Mouse (Mus musculus): ENCODE measurements around the gene Ncoa7. TPM values are rescaled to one million over a fixed set of nuclear protein-coding genes. Genes with fewer than 3 reads are reported as not detected.

The Ncoa7 gene
- total RNA-seq, 2 experiments from 2014 or later: 97.2 to 104 TPM

DNA sequence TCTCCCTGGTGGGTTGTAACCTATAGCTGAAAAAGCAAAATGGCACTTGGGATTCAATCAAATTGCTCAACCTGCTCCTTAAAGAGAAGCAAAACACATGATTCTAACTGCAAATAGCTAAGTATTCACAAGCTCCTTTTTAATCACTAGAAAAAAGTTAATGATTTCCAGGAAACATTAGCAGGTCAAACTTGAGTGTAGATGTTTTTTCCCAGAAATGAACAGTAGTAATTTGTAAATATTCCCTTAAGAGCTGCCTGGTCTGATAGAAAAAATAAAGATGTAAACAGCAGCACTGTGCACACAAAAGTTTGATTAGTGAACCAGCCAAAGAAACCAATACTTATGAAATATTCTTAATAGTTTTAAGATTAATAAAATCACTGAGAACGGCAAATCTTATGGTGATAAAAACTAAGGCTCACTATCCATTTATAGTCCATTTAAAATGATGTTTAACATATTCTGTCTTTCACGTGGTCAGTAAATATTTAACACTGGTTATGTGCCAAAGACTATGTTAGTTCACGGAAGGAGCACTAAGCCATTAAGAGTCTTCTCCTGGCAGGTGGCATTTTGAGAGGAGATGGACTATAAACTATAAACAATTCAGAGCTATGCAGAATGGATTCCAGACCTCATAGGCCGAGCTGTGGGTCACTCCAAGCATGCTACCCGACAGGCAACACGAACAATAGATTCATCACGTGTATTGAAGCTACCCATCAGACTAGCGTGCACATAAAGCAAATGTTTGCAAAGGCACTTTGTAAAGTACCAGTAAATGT is 43.6 kb downstream of the Ncoa7 start:
- intact Hi-C loops (cut with DNase I): no loop called here
- no peak for TF ChIP-seq CTCF (IDR thresholded peaks at IDR 0.05)
- DNase-seq (ENCODE audit: extremely low spot score in 1 of 2, low spot score in 2 of 2): no peak
- H3K27ac ChIP-seq: no peak overlapping the region
- H3K4me3 ChIP-seq: no peak overlapping the region

DNA sequence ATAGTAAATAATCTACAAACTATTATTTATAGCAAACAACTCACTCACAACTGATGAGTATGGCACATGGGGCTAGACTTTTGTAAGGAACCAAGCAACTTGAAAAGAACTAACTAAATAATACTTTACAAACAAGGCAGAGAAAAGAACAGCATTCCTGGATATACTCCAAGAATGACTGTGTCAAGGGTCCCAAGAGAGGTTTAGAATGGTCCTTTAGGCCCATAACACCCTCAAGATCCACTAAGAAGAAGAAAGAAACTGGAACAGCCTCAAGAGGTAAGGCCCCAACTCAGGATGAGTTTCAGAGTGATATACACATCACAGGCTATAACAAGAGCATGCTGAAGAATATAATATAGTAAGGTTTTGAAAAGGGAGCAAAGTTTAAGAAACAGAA is 47.1 kb downstream of the Ncoa7 start:
- intact Hi-C loops (cut with DNase I): no loop called here
- TF ChIP-seq CTCF (IDR thresholded peaks at IDR 0.05): no peak
- H3K4me3 ChIP-seq: no peak overlapping the region
- H3K27ac ChIP-seq: no peak overlapping the region
- no peak for DNase-seq (ENCODE audit: extremely low spot score in 1 of 2, low spot score in 2 of 2)

DNA sequence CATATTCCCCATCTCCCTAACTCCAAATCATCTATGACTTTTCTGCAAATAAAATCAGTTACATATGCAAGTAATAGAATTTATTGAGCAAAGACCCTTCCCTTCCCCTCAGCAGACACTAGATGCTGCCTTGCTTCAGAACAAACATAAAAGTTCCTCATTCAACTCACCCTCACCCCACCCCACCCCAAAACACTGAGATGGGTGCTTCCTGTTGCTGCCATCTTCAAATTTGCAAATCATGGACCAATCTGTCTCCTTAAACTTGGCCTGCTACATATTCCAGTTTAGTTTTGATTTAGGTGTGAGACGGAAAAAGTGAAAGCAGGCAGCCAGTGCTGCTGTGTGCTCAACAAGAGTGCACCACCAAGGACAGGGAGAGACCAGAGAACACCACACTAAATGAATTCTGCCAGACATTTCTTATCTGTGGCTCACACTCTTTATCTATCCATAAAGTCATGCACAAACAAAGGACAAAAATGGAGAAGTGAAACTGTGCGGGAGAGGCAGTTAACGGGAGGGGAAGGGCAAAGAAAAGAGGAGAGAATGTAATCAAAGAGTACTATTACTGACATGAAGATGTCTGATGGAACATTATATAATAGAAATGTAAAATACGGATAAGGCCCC is 48.2 kb downstream of the Ncoa7 start:
- H3K4me3 ChIP-seq: no peak overlapping the region
- DNase-seq (ENCODE audit: extremely low spot score in 1 of 2, low spot score in 2 of 2): no peak
- intact Hi-C loops (cut with DNase I): no loop called here
- TF ChIP-seq CTCF (IDR thresholded peaks at IDR 0.05): no peak
- H3K27ac ChIP-seq: no peak overlapping the region

DNA sequence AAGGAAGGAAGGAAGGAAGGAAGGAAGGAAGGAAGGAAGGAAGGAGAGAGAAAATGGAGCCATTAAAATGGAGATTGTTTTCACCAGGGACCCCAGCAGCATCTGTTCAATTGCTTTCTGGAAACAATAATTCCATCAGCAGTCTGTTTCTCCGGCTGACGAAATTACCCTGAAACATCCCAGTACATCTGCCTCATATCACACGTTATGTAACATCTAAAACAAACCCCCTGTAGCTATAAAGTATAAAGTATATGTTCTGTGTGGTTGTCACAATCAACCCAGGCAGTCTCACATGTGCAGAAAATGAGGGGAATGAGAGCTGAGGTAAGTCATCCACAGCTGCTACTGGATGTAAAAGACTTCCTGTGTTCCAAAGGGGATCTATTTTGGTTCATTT is 49.0 kb downstream of the Ncoa7 start:
- no peak overlapping the region for H3K4me3 ChIP-seq
- no peak for TF ChIP-seq CTCF (IDR thresholded peaks at IDR 0.05)
- no peak overlapping the region; the same call in 1 of the 2 replicates for H3K27ac ChIP-seq
- intact Hi-C loops (cut with DNase I): no loop called here
- DNase-seq (ENCODE audit: extremely low spot score in 1 of 2, low spot score in 2 of 2): no peak

DNA sequence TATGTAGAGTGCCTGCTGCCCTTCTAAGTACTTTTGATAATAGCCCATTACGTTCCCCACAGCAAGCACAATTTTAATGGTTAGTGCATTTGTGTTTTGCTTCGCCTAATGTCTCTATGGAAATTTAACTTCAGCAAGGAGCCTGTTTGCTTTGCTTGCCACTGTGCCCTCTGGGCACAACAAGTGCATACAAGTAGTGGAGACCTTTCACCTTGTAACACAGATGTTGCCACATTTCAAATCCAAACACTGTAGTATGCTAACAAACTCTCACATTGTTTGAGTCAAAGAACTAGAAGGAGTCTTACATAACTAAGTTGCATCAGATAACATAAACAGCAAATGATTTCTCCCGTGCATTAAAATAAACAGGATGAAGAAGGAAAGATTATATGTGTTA is 50.6 kb downstream of the Ncoa7 start:
- Histone ChIP-seq H3K4me3 (no peak overlapping the region), H3K27ac (no peak overlapping the region)
- intact Hi-C loops (cut with DNase I): no loop called here
- no peak for DNase-seq (ENCODE audit: extremely low spot score in 1 of 2, low spot score in 2 of 2)
- no peak for TF ChIP-seq CTCF (IDR thresholded peaks at IDR 0.05)

DNA sequence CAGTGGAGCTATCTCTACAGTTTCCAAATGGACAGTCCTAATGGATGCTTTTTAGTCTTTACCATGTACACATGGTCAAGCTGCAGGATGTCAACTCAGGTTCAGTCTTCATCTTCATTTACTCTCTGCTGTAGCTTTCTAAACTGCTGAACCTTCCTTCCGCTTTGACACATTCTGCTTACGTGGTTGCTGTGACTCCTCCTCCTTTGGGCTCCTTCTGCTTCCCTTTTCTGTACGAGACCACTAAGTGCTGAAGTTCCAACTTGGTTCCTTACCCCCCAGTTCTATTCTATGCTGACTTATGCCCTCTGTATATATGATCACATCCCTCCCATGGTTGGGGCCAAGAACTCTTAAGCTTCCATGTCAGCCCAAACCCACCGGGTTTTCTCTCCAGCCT is 51.5 kb downstream of the Ncoa7 start:
- Histone ChIP-seq H3K27ac (no peak overlapping the region), H3K4me3 (no peak overlapping the region)
- no peak for DNase-seq (ENCODE audit: extremely low spot score in 1 of 2, low spot score in 2 of 2)
- intact Hi-C loops (cut with DNase I): no loop called here
- no peak for TF ChIP-seq CTCF (IDR thresholded peaks at IDR 0.05)

DNA sequence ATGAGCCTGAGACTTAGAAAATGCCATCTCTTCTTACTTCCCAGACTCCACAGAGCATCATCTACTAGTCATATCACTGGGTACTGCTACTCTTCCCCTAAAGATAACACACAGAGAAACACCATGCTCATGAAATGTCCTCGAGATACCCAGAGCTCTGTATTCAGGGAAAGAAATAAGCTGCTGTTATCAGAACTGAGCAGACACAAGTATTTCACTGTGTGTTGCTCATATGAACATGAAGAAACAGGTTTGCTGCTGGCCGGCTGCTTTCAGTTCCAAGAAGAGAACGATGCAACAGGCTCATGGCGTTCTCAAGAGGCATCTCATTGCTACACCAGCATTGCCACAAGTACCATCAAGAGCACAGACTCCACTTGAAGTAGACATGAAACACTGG is 53.3 kb downstream of the Ncoa7 start:
- no peak overlapping the region for H3K4me3 ChIP-seq
- intact Hi-C loops (cut with DNase I): no loop called here
- no peak for DNase-seq (ENCODE audit: extremely low spot score in 1 of 2, low spot score in 2 of 2)
- no peak overlapping the region for H3K27ac ChIP-seq
- no peak for TF ChIP-seq CTCF (IDR thresholded peaks at IDR 0.05)

DNA sequence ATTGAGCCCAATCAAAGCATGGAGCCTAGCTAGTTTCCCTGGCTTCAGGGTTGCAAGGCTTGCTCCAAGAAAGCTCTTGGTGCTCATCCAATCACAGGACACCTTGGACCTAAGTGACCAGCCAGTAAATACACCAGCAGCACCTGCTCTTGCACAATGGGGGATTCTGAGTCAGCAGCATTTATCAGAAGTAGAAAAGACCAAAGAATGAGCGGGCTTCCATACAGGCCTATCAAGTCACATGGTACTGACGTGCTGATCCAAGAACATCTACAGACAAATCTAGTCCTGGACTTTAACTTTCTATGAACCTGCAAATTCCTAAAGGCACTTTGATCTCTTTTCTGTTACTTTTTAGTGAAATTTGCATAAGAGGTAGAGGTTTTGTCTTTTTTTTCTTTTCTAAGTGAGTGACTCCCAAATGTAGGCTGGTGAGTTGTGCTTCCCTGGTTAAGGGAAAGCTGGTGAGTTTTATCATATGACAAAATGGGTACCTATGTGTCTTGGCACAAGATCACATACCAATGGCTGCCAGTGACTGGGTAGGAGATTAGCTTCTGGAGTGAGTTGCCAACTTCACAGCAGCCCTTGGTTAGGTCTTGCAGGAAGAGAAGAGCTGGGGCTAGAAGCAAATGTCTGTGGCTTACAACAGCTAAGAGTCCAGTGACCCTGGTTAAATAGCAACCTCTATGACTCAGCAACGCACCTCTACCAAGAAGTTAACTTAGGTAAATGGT is 57.7 kb downstream of the Ncoa7 start:
- no peak for TF ChIP-seq CTCF (IDR thresholded peaks at IDR 0.05)
- Histone ChIP-seq H3K4me3 (no peak overlapping the region), H3K27ac (no peak overlapping the region)
- no peak for DNase-seq (ENCODE audit: extremely low spot score in 1 of 2, low spot score in 2 of 2)
- intact Hi-C loops (cut with DNase I): no loop called here

DNA sequence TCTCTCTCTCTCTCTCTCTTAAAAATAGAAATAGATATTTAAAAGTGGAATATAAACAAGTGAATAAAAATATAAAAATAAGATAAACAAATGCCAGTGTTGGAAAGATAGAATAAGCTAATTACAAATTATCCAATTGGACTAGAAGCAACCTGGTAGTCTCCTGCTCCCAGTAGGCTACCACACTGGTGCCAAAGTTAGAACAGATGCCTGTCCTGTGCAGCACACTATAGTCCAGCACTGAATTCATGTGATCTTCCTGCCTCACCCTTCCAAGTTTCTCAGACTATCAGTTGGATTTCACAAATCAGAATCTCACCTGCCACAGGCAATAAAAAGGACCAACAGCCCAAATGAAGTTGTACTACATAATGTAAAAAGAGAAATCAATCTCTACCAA is 59.9 kb downstream of the Ncoa7 start:
- no peak for TF ChIP-seq CTCF (IDR thresholded peaks at IDR 0.05)
- no peak for DNase-seq (ENCODE audit: extremely low spot score in 1 of 2, low spot score in 2 of 2)
- Histone ChIP-seq H3K27ac (no peak overlapping the region), H3K4me3 (no peak overlapping the region)
- intact Hi-C loops (cut with DNase I): no loop called here

DNA sequence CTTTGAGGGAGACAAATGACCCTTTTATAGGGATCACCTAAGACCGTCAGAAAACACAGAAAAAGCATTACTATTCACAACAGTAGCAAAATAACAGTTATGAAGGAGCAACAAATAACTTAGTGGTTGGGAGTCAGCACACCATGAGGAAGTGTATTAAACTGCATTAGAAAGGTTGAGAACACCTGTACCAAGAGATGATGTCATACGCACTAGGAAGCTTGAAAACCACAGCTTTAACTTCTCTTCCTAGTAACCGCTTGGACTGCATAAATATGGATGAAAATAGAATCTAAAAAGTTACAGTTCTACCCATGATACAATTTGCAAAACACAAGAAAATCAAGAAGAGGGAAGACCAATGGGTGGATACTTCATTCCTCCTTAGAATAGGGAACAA is 64.7 kb downstream of the Ncoa7 start:
- no peak for DNase-seq (ENCODE audit: extremely low spot score in 1 of 2, low spot score in 2 of 2)
- Histone ChIP-seq H3K4me3 (no peak overlapping the region), H3K27ac (no peak overlapping the region)
- no peak for TF ChIP-seq CTCF (IDR thresholded peaks at IDR 0.05)
- intact Hi-C loops (cut with DNase I): no loop called here

DNA sequence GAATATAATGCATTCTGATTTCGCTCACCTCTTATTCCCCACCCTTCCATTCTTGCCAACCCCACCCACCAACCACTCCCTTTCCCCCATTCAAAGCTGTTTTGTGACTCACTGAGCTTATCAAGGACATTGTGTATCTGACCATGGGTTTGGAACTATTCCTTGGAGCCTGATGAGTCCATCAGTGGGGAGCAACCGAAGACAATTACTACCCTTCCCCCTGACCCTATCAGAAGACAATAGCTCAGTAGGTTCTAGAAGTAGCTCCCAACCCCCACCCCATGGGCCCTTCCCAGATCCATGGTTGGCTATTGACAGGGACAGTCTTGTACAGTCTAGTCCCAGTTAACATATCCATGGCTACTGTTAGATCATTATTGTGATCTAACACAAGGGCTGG is 65.8 kb downstream of the Ncoa7 start:
- Histone ChIP-seq H3K27ac (no peak overlapping the region), H3K4me3 (no peak overlapping the region)
- DNase-seq (ENCODE audit: extremely low spot score in 1 of 2, low spot score in 2 of 2): no peak
- TF ChIP-seq CTCF (IDR thresholded peaks at IDR 0.05): no peak
- intact Hi-C loops (cut with DNase I): no loop called here

DNA sequence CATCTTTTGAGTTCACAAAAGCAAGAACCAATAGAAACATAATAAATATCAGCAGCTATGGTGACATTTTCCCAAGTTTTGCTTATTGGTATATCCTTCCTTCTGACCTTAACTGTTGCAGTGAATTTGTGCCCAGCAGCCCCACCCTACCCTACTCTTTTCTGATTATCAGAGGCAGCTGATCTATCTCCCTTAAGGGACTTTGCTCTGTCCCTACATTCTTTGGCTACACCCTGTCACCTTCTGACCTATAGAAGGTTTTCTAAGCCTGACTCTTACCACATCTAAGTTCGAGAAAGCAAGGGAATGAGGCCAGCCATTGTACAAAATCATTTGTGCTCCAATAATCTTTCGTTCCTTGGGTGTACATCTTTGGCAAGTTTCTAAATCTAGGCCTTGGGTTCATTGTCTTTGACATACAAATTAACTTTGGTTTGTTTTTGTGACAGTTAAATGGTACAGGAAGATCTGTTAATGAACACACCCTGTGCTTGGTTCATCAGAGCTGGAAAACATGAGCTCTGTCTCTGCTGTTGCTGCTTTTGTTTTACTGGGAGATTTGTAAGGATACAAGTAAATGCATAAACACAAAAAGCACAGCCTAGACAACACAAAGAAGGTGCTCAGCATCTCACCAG is 69.9 kb downstream of the Ncoa7 start:
- Histone ChIP-seq H3K4me3 (no peak overlapping the region), H3K27ac (no peak overlapping the region)
- no peak for DNase-seq (ENCODE audit: extremely low spot score in 1 of 2, low spot score in 2 of 2)
- no peak for TF ChIP-seq CTCF (IDR thresholded peaks at IDR 0.05)
- intact Hi-C loops (cut with DNase I): no loop called here
